8 mouse cellular contexts compared by ENCODE assay signal in genomic region chr9:95089050-95089449, GRCm38 (mm10).
DNase-seq lines count a peak whose midpoint lies in the region; ATAC-seq lines count a peak whose summit lies in the region.

No protein-coding gene starts in this region.

- no peak overlapping the region for H3K4me3 ChIP-seq in forebrain, embryonic 12.5 days (replicated peaks)
- H3K4me3 ChIP-seq in heart, embryonic 10.5 days: no peak overlapping the region

- no peak for DNase-seq in frontal cortex, postnatal 25 days (ENCODE audit: low spot score in 2 of 2)
- DNase-seq in ES-CJ7 (ENCODE audit: low read depth, low spot score): peak; percentile 12
- peak; percentile 40 to 64 for DNase-seq in left cerebral cortex, postnatal 10 days (ENCODE audit: extremely low spot score in 1 of 2, low spot score in 2 of 2)
- DNase-seq in thymus, postnatal 10 days (ENCODE audit: low spot score in 2 of 2): no peak
- DNase-seq in spleen, adult 18-20 months: no peak
- no peak for DNase-seq in heart, embryonic 10.5 days (ENCODE audit: low spot score)

- no peak overlapping the region for H3K9ac ChIP-seq in forebrain, embryonic 12.5 days

- intact Hi-C loops in left cerebral cortex, postnatal 10 days (cut with DNase I): no loop called here

- H3K9me3 ChIP-seq in forebrain, embryonic 12.5 days: no peaks in the 10 kb centered on the region
- no peaks in the 10 kb centered on the region for H3K9me3 ChIP-seq in heart, embryonic 10.5 days

- no peak overlapping the region for H3K27ac ChIP-seq in forebrain, embryonic 12.5 days
- H3K27ac ChIP-seq in heart, embryonic 10.5 days: no peak overlapping the region

- 10% methylated on average over 6 of the region's 6 CpGs for WGBS in forebrain, embryonic 12.5 days
- 74% methylated on average over 6 of the region's 6 CpGs for WGBS in heart, embryonic 10.5 days

- no peak overlapping the region for H3K4me2 ChIP-seq in forebrain, embryonic 12.5 days

- no peaks in the 10 kb centered on the region for H3K27me3 ChIP-seq in forebrain, embryonic 12.5 days
- H3K27me3 ChIP-seq in heart, embryonic 10.5 days (ENCODE audit: insufficient read depth, poor library complexity, severe bottlenecking): no peaks in the 10 kb centered on the region

- peak; percentile 64 for ATAC-seq in frontal cortex, adult (ENCODE audit: low TSS enrichment)
- ATAC-seq in forebrain, embryonic 12.5 days (ENCODE audit: low FRiP score): peak; percentile 65; the same call in 1 of the 2 replicates

- no peaks in the 10 kb centered on the region for H3K36me3 ChIP-seq in forebrain, embryonic 12.5 days (replicated peaks)
- no peaks in the 10 kb centered on the region for H3K36me3 ChIP-seq in heart, embryonic 10.5 days

- H3K4me1 ChIP-seq in forebrain, embryonic 12.5 days: peaks cover 20% of the 10 kb centered on the region
- no peaks in the 10 kb centered on the region for H3K4me1 ChIP-seq in heart, embryonic 10.5 days

Comparison
In these comparisons a context has a peak if more than half of its experiments do, and no peak if none do; other contexts are left out.
1. DNase-seq: peak in ES-CJ7 (single experiment) and left cerebral cortex, postnatal 10 days (2 of 2); none in frontal cortex, postnatal 25 days (0 of 2), thymus, postnatal 10 days (0 of 2), spleen, adult 18-20 months (0 of 2) and heart, embryonic 10.5 days (single experiment).